Mouse (Mus musculus) megakaryocyte, embryonic 14.5 days (primary cell): ENCODE data around the gene Aktip.

Experiments used
- FLI1 ChIP-seq: IDR thresholded peaks from 2 replicates; pipeline ENCODE4 v1.6.1; 2012; ENCODE audit warnings: low read length, inconsistent platforms, mixed read lengths
- GATA1 ChIP-seq: IDR thresholded peaks from 3 replicates; pipeline ENCODE4 v1.6.1; 2012; ENCODE audit warnings: mixed read lengths, low read length, inconsistent platforms, borderline replicate concordance

DNA sequence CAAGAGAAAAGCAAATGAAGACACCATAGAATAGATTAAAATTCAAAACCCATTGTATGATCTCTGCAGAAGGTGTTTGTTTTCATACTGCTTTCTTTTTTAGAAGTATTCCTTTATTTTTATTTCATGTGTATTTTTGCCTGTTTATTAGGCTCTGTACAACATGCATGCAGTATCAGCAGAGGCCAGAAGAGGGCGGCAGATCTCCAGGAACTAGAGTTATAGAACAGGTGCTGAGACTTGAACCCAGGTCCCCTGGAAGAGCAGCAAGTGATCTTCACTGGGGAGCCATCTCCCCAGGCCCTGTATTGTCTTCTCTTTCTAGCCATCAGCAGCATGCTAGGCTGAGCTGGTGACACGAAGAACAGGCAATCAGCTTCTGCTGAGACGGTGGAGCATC is 45.9 kb downstream of the Aktip start:
- TF ChIP-seq FLI1 (no peak), GATA1 (no peak)
